Mouse (Mus musculus): ENCODE measurements at regions not wholly inside any gene's neighbourhood (a gene's known extent, or its start where the extent isn't known, plus 50 kb on each side); places are given as distances from the start of the nearest gene placed in this dataset.
A peak's percentile ranks its signal among the peaks of the same experiment; 100 is the strongest.

GRCm38 (mm10) chr8:103970966-103971365 lies 130.5 kb upstream of the Cdh5 start:
- Histone ChIP-seq H3K27me3 (no peaks in the 10 kb centered on the region), H3K9me3 (no peaks in the 10 kb centered on the region), H3K4me2 (no peak overlapping the region), H3K9ac (no peak overlapping the region), H3K27ac (no peak overlapping the region), H3K4me1 (no peaks in the 10 kb centered on the region), H3K4me3 (no peak overlapping the region), H3K36me3 (no peaks in the 10 kb centered on the region)
- ATAC-seq (ENCODE audit: borderline replicate concordance, extremely low read depth, low FRiP score, low TSS enrichment), result no peak
- 83% methylated on average over 4 of the region's 4 CpGs for WGBS

- ATAC-seq (ENCODE audit: borderline replicate concordance, extremely low read depth, low FRiP score, low TSS enrichment), result no peak
- Histone ChIP-seq H3K4me2 (no peak overlapping the region), H3K27me3 (no peaks in the 10 kb centered on the region), H3K36me3 (no peaks in the 10 kb centered on the region), H3K27ac (no peak overlapping the region), H3K9ac (no peak overlapping the region), H3K4me3 (no peak overlapping the region), H3K9me3 (no peaks in the 10 kb centered on the region), H3K4me1 (no peaks in the 10 kb centered on the region)
- WGBS, result 75% methylated on average over 6 of the region's 6 CpGs
Measured at GRCm38 (mm10) chr8:103976488-103976887, 124.9 kb upstream of the Cdh5 start.

GRCm38 (mm10) chr8:103978948-103979347 lies 122.5 kb upstream of the Cdh5 start:
- no peak overlapping the region for H3K4me2 ChIP-seq

GRCm38 (mm10) chr8:103983860-103984594 lies 117.4 kb upstream of the Cdh5 start:
- Histone ChIP-seq H3K27ac (no peak overlapping the region), H3K4me3 (no peak overlapping the region), H3K4me1 (no peaks in the 10 kb centered on the region), H3K36me3 (no peaks in the 10 kb centered on the region), H3K9me3 (no peaks in the 10 kb centered on the region), H3K4me2 (no peak overlapping the region), H3K9ac (no peak overlapping the region), H3K27me3 (no peaks in the 10 kb centered on the region)
- ATAC-seq (ENCODE audit: borderline replicate concordance, extremely low read depth, low FRiP score, low TSS enrichment), result no peak
- 62% methylated on average over 11 of the region's 11 CpGs for WGBS

More at GRCm38 (mm10) chr8:103978948-103979347, 122.5 kb upstream of the Cdh5 start:
- Histone ChIP-seq H3K27me3 (no peaks in the 10 kb centered on the region), H3K27ac (no peak overlapping the region), H3K4me1 (no peaks in the 10 kb centered on the region), H3K4me3 (no peak overlapping the region), H3K9ac (no peak overlapping the region), H3K36me3 (no peaks in the 10 kb centered on the region), H3K9me3 (no peaks in the 10 kb centered on the region)
- WGBS, result 71% methylated on average over 5 of the region's 5 CpGs
- ATAC-seq (ENCODE audit: borderline replicate concordance, extremely low read depth, low FRiP score, low TSS enrichment), result no peak

- Histone ChIP-seq H3K4me1 (no peaks in the 10 kb centered on the region), H3K4me3 (no peak overlapping the region), H3K4me2 (no peak overlapping the region), H3K9me3 (no peaks in the 10 kb centered on the region), H3K27ac (no peak overlapping the region), H3K9ac (no peak overlapping the region), H3K27me3 (no peaks in the 10 kb centered on the region), H3K36me3 (no peaks in the 10 kb centered on the region)
- 89% methylated on average over 2 of the region's 2 CpGs for WGBS
- ATAC-seq (ENCODE audit: borderline replicate concordance, extremely low read depth, low FRiP score, low TSS enrichment), result no peak
Measured at GRCm38 (mm10) chr8:103985640-103986039, 115.8 kb upstream of the Cdh5 start.

GRCm38 (mm10) chr8:103993897-103994296 lies 107.5 kb upstream of the Cdh5 start:
- Histone ChIP-seq H3K9me3 (no peaks in the 10 kb centered on the region), H3K4me2 (no peak overlapping the region), H3K9ac (no peak overlapping the region), H3K4me3 (no peak overlapping the region), H3K36me3 (no peaks in the 10 kb centered on the region), H3K27ac (no peak overlapping the region), H3K27me3 (no peaks in the 10 kb centered on the region), H3K4me1 (no peaks in the 10 kb centered on the region; the same call in 1 of the 2 replicates)
- ATAC-seq (ENCODE audit: borderline replicate concordance, extremely low read depth, low FRiP score, low TSS enrichment), result no peak
- 81% methylated on average over 2 of the region's 2 CpGs for WGBS

GRCm38 (mm10) chr8:103998143-103998542 lies 103.3 kb upstream of the Cdh5 start:
- Histone ChIP-seq H3K9me3 (no peaks in the 10 kb centered on the region), H3K27me3 (no peaks in the 10 kb centered on the region), H3K9ac (no peak overlapping the region), H3K27ac (no peak overlapping the region), H3K4me3 (no peak overlapping the region), H3K4me1 (no peaks in the 10 kb centered on the region; the same call in none of the 2 replicates), H3K4me2 (no peak overlapping the region), H3K36me3 (no peaks in the 10 kb centered on the region)
- 56% methylated on average over 6 of the region's 6 CpGs for WGBS
- no peak for ATAC-seq (ENCODE audit: borderline replicate concordance, extremely low read depth, low FRiP score, low TSS enrichment)

- 74% methylated on average over 2 of the region's 2 CpGs for WGBS
- Histone ChIP-seq H3K4me2 (no peak overlapping the region), H3K4me3 (no peak overlapping the region), H3K9me3 (no peaks in the 10 kb centered on the region), H3K27ac (no peak overlapping the region), H3K27me3 (no peaks in the 10 kb centered on the region), H3K36me3 (no peaks in the 10 kb centered on the region), H3K9ac (no peak overlapping the region), H3K4me1 (no peaks in the 10 kb centered on the region)
- ATAC-seq (ENCODE audit: borderline replicate concordance, extremely low read depth, low FRiP score, low TSS enrichment), result no peak
Measured at GRCm38 (mm10) chr8:104007209-104007608, 94.2 kb upstream of the Cdh5 start.

- WGBS, result 54% methylated on average over 5 of the region's 5 CpGs
- Histone ChIP-seq H3K4me2 (no peak overlapping the region), H3K9ac (no peak overlapping the region), H3K4me1 (no peaks in the 10 kb centered on the region), H3K27me3 (no peaks in the 10 kb centered on the region), H3K4me3 (no peak overlapping the region), H3K36me3 (no peaks in the 10 kb centered on the region), H3K27ac (peak overlapping the region; percentile 60), H3K9me3 (no peaks in the 10 kb centered on the region)
- ATAC-seq (ENCODE audit: borderline replicate concordance, extremely low read depth, low FRiP score, low TSS enrichment), result no peak; the same call in 1 of the 2 replicates
Measured at GRCm38 (mm10) chr8:104008756-104009155, 92.7 kb upstream of the Cdh5 start.

GRCm38 (mm10) chr8:104009306-104009705 lies 92.1 kb upstream of the Cdh5 start:
- Histone ChIP-seq H3K27ac (peak overlapping the region; percentile 60; the same call in 1 of the 2 replicates), H3K9ac (no peak overlapping the region), H3K27me3 (no peaks in the 10 kb centered on the region), H3K9me3 (no peaks in the 10 kb centered on the region), H3K4me3 (no peak overlapping the region), H3K36me3 (no peaks in the 10 kb centered on the region), H3K4me1 (no peaks in the 10 kb centered on the region), H3K4me2 (no peak overlapping the region)
- 77% methylated on average over 6 of the region's 6 CpGs for WGBS
- no peak for ATAC-seq (ENCODE audit: borderline replicate concordance, extremely low read depth, low FRiP score, low TSS enrichment)

- no peak overlapping the region for H3K9ac ChIP-seq
- 73% methylated on average over 7 of the region's 7 CpGs for WGBS
- H3K27ac ChIP-seq, result peak overlapping the region; percentile 80
- H3K9me3 ChIP-seq, result no peaks in the 10 kb centered on the region
- H3K4me1 ChIP-seq, result 0 out of 2 replicates have a peak, but pooled peaks cover 3% of the 10 kb centered on the region
- H3K36me3 ChIP-seq, result no peaks in the 10 kb centered on the region
- ATAC-seq (ENCODE audit: borderline replicate concordance, extremely low read depth, low FRiP score, low TSS enrichment), result no peak
- H3K4me2 ChIP-seq, result no peak overlapping the region
- H3K27me3 ChIP-seq, result no peaks in the 10 kb centered on the region
- H3K4me3 ChIP-seq, result no peak overlapping the region
Measured at GRCm38 (mm10) chr8:104022231-104022630, 79.2 kb upstream of the Cdh5 start.

GRCm38 (mm10) chr8:104022691-104023509 lies 78.5 kb upstream of the Cdh5 start:
- Histone ChIP-seq H3K36me3 (no peaks in the 10 kb centered on the region), H3K27me3 (no peaks in the 10 kb centered on the region), H3K27ac (peak overlapping the region; percentile 80), H3K4me3 (no peak overlapping the region), H3K9ac (no peak overlapping the region), H3K9me3 (no peaks in the 10 kb centered on the region), H3K4me2 (no peak overlapping the region), H3K4me1 (peaks cover 7% of the 10 kb centered on the region; the same call in 1 of the 2 replicates)
- WGBS, result 27% methylated on average over 9 of the region's 9 CpGs
- peak; percentile 82 for ATAC-seq (ENCODE audit: borderline replicate concordance, extremely low read depth, low FRiP score, low TSS enrichment)

Measured in lung, embryonic 15.5 days (tissue).